Mouse (Mus musculus) midbrain, embryonic 11.5 days (tissue): Measurements from ENCODE around the gene 0610030E20Rik. TPM values are rescaled to one million over a fixed set of nuclear protein-coding genes. Genes with fewer than 3 reads are reported as not detected.

Experiments used
- ATAC-seq: fragments of 200-750 bp; cut with Nextera tagmentation; 2 replicates; pipeline ENCODE4 v1.8.0; 2017; ENCODE audit warnings: moderate TSS enrichment, moderate library complexity; ENCODE audit not compliant: low FRiP score
- DNase-seq: peaks from one replicate; pipeline ENCODE4 v3.0.0; 2015; ENCODE audit warnings: low spot score; ENCODE audit errors: missing footprints
- H3K27ac ChIP-seq: fragments of 300-500 bp; sonication (generic); 2 replicates; pipeline ENCODE4 v1.5.1; 2014; ENCODE audit warnings: low read depth, low read length
- H3K27me3 ChIP-seq: fragments of 300-500 bp; sonication (generic); 2 replicates; pipeline ENCODE4 v1.6.1; 2014; ENCODE audit warnings: mild to moderate bottlenecking, low read length, moderate library complexity, mixed read lengths; ENCODE audit not compliant: control insufficient read depth, insufficient read depth
- H3K36me3 ChIP-seq: fragments of 300-500 bp; sonication (generic); 2 replicates; pipeline ENCODE4 v1.6.1; 2014; ENCODE audit warnings: mild to moderate bottlenecking, low read length, moderate library complexity, mixed read lengths; ENCODE audit not compliant: control insufficient read depth, insufficient read depth
- H3K4me1 ChIP-seq: fragments of 300-500 bp; sonication (generic); 2 replicates; pipeline ENCODE4 v1.6.1; 2014; ENCODE audit warnings: low read length; ENCODE audit not compliant: control insufficient read depth, insufficient read depth
- H3K4me2 ChIP-seq: fragments of 300-500 bp; sonication (generic); 2 replicates; pipeline ENCODE4 v1.6.1; 2014; ENCODE audit warnings: mild to moderate bottlenecking, moderate library complexity
- H3K4me3 ChIP-seq: fragments of 300-500 bp; sonication (generic); 2 replicates; pipeline ENCODE4 v1.5.1; 2014; ENCODE audit warnings: low read depth, low read length
- H3K9ac ChIP-seq: fragments of 300-500 bp; sonication (generic); 2 replicates; pipeline ENCODE4 v1.6.1; 2014; ENCODE audit warnings: low read length
- H3K9me3 ChIP-seq: fragments of 300-500 bp; sonication (generic); 2 replicates; pipeline ENCODE4 v1.6.1; 2016; ENCODE audit warnings: low read length; ENCODE audit not compliant: control insufficient read depth
- WGBS: fragments of 180-500 bp; shearing (Covaris S2); extraction: QIAGEN DNeasy Blood & Tissue Kit; methylation state at CpG from one replicate; pipeline ENCODE4 v1.1.7; 2014; 5-methylcytosine and 5-hydroxymethylcytosine counted together
- polyA plus RNA-seq: library from polyadenylated mRNA; unstranded; fragments of >200 nt; fragmentation: Nextera tagmentation; extraction: Ambion mirVana; gene quantifications from 2 replicates; pipeline ENCODE4 v1.2.1, GENCODE M21; 2014

0610030E20Rik gene
- polyA plus RNA-seq, 1 experiment from 2014 or later, result 16.1 TPM

DNA sequence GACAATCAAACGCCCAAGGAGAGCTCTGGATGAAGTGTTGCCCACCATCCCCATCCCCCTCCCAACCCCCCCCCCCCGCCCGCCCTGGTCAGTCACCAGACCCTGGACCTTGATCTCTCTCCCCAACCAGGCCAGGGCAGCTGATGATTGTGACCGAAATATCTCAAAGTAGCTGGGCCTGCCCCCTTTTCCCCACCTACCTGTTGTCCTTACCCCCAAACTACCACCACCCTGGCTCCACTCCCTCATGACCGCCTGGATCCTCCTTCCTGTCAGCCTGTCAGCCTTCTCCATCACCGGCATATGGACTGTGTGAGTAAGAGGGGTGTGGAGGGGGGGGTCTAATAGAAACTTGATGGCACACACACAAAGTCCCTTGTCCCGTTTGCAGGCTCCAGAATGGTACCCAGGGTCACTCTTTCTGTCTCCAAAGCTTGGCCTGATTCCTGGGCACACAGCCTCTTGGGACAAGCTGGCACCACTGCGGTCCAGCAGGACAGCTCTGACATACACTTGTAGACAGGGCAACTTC lies 8.9 kb downstream of the 0610030E20Rik start:
- Histone ChIP-seq H3K9me3 (no peaks in the 10 kb centered on the region), H3K27ac (no peak overlapping the region), H3K4me1 (peaks cover 6% of the 10 kb centered on the region), H3K4me3 (peak overlapping the region; percentile 47), H3K27me3 (no peaks in the 10 kb centered on the region), H3K9ac (peak overlapping the region; percentile 68), H3K4me2 (peak overlapping the region; percentile 93), H3K36me3 (peaks cover 3% of the 10 kb centered on the region; the same call in 1 of the 2 replicates)
- ATAC-seq (peak; percentile 30), DNase-seq (no peak)
- WGBS, result 34% methylated on average over 8 of the region's 8 CpGs

DNA sequence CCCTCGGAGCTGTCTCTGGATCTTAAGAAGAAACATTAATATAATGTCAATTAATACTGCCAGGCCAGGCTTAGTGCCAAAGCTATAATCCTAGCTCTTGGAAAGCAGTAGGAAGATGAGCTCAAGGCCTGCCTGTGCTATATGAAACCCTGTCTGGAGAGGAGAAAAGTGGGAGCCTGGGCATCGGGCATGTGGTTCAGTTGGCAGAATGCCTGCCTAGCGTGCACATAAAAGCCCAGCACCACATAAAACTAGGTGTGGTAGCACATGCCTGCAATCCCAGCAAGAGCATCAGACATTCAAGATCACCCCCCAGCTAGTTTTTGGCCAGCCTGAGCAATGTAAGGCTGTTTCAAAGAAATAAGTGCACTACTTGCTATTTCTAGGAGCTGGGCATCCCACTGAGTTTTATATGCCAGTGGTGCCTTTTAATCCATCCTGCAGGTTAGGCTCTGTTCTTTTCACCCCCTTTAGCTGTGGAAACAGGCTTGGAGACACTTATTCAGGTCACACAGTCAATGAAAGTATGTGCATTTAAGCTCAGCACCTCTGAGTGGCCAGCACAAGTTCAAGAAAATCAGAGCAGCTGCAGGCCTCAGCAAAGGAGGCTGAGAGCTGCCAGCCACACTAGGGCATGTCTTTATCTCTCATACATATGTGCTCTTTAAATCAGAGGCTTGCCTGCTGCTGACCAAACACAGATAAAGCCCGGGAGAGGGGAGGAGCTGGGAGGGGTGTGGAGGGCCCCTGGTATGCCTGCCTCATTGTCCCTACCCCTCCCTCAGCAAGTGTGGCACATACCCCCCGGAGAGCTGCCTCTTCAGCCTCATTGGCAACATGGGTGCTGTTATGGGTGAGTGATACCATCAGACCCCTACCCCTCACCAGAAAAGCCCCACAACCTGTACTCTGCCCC lies 10.3 kb downstream of the 0610030E20Rik start:
- no peak for ATAC-seq
- peaks cover 2% of the 10 kb centered on the region; the same call in 1 of the 2 replicates for H3K36me3 ChIP-seq
- no peaks in the 10 kb centered on the region for H3K27me3 ChIP-seq
- no peaks in the 10 kb centered on the region for H3K9me3 ChIP-seq
- no peak overlapping the region for H3K9ac ChIP-seq
- no peak overlapping the region for H3K4me2 ChIP-seq
- H3K4me1 ChIP-seq, result peaks cover 12% of the 10 kb centered on the region
- H3K27ac ChIP-seq, result no peak overlapping the region
- DNase-seq, result no peak
- H3K4me3 ChIP-seq, result no peak overlapping the region
- WGBS, result 79% methylated on average over 5 of the region's 5 CpGs

DNA sequence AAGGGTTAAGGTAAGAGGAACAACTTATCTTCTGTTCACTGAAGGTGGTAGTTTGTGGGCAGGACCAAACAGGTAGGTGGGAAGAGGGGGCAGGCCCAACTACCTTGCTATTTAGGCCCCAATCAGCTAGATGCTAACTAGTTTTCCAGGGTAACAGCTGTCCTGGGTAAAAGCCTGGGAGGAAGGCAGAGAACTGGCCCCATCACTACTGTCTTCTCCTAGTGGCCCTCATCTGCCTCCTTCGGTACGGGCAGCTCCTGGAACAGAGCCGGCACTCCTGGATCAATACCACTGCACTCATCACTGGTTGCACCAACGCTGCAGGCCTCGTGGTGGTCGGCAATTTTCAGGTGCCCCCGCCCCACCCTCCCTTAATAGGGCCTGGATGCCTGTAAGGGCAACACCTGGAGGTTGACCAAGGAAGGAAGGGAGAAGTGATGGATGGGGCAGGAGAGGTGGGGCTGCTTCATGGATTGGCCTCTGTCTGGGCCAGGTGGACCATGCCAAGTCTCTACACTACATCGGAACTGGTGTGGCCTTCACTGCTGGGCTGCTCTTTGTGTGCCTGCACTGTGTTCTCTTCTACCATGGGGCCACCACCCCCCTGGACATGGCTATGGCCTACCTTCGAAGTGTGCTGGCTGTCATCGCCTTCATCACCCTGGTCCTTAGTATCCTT lies 11.1 kb downstream of the 0610030E20Rik start:
- Histone ChIP-seq H3K36me3 (peaks cover 2% of the 10 kb centered on the region; the same call in 1 of the 2 replicates), H3K27ac (no peak overlapping the region), H3K27me3 (no peaks in the 10 kb centered on the region), H3K4me1 (peaks cover 15% of the 10 kb centered on the region), H3K4me3 (no peak overlapping the region), H3K9me3 (no peaks in the 10 kb centered on the region), H3K4me2 (no peak overlapping the region), H3K9ac (no peak overlapping the region)
- ATAC-seq, result no peak
- WGBS, result 91% methylated on average over 10 of the region's 10 CpGs
- no peak for DNase-seq

DNA sequence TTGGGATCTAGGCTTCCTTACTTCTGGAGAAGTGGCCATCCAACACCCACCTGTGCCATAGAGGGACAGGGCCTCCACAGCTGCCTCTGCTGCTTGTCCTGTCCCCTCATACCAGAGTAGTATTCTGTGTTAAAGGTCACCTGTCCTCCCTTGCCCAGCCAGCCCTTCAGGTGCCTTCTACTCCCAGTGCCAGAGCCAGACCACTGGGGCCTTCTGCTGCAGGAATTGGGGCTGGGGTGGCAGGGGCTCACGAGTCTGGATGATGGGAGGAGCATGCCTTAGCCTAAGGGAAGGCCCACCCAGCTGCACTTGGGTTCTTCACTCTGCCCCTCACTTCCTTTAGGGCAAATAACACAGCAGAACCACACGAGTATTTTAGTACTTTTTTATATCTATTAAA lies 12.2 kb downstream of the 0610030E20Rik start:
- ATAC-seq, result no peak
- Histone ChIP-seq H3K9ac (no peak overlapping the region), H3K9me3 (no peaks in the 10 kb centered on the region), H3K27ac (no peak overlapping the region), H3K27me3 (no peaks in the 10 kb centered on the region), H3K36me3 (peaks cover 2% of the 10 kb centered on the region; the same call in 1 of the 2 replicates), H3K4me2 (no peak overlapping the region), H3K4me1 (peaks cover 15% of the 10 kb centered on the region), H3K4me3 (no peak overlapping the region)
- DNase-seq, result no peak
- 77% methylated on average over 2 of the region's 2 CpGs for WGBS

DNA sequence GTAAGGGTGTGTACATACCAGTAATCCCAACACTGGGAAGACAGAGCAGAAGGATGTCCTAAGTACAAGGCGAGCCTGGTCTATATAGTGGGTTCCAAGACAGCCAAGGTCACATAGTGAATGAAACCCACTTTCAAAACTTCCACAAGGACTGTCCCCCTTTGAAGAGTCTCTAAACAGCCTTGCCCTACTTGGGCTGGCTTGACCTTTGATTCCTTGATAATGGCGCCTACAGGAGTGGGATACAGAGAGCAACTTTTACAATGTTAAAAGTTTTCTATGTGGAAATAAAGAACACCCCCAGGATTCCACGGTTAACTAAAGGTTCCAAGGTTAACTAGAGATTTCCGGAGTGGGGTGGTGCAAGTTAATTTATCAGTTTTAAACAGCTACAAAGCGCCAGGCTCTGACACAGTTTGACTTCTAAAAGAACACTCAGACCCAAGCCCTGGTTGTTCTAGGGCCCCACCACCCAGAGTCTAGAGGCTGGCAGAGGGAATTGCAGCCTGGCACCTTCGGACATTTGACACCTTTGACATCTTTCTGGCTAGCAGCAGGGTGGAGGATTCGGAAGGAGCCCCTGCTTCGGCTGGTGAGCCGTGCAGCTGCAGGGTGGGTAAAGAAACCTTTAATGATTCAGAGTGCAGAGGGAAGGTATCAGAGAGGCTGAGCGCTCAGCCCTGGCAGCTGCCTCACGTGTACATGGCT lies 12.9 kb downstream of the 0610030E20Rik start:
- Histone ChIP-seq H3K27ac (no peak overlapping the region), H3K4me2 (no peak overlapping the region), H3K4me3 (no peak overlapping the region), H3K4me1 (peaks cover 9% of the 10 kb centered on the region), H3K27me3 (no peaks in the 10 kb centered on the region), H3K36me3 (peaks cover 2% of the 10 kb centered on the region; the same call in 1 of the 2 replicates), H3K9me3 (no peaks in the 10 kb centered on the region), H3K9ac (no peak overlapping the region)
- DNase-seq, result no peak
- WGBS, result 88% methylated on average over 11 of the region's 11 CpGs
- ATAC-seq, result no peak

DNA sequence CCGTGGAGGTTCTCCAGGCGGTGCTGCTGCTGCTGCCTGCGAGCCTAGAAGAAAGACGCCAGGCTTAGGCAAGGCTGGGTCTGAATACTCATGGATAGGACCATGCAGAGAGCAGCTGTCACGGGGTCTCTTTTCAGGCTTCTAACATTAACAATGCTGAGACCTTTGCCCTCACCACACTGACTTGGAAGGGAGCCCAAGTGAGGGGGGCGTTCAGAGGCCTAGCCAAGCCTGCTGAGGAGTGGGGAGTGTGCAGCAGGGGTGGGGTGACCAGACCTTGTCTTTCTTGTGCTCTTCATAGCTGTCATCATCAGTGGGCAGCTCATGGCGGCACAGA lies 13.4 kb downstream of the 0610030E20Rik start:
- H3K27ac ChIP-seq, result no peak overlapping the region
- no peak overlapping the region for H3K4me2 ChIP-seq
- ATAC-seq (no peak), DNase-seq (no peak)
- 83% methylated on average over 7 of the region's 7 CpGs for WGBS
- H3K4me3 ChIP-seq, result no peak overlapping the region
- H3K4me1 ChIP-seq, result peaks cover 8% of the 10 kb centered on the region
- peaks cover 2% of the 10 kb centered on the region; the same call in 1 of the 2 replicates for H3K36me3 ChIP-seq
- H3K27me3 ChIP-seq, result no peaks in the 10 kb centered on the region
- no peak overlapping the region for H3K9ac ChIP-seq
- no peaks in the 10 kb centered on the region for H3K9me3 ChIP-seq

DNA sequence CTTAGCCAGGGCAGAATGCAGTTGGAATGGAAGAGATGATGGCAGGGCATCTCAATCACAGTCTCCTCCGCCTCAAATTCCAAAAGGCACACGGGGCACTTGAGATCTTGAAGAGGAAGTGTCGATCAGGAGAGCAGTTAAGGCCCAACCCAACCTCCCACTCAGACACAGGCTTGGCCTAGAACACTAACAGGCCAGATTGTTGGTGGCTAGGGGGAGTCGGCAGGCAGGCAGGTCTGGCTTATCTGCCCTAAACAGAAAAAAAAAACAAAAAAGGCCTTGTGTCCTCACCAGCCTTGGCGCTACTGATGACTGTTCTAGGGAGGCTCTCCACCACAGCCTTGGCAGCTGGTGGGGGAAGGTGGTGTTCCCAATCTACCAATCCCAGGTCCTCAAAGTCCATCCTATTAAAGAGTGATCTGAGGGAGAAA lies 14.0 kb downstream of the 0610030E20Rik start:
- WGBS, result 76% methylated on average over 5 of the region's 5 CpGs
- Histone ChIP-seq H3K4me1 (peaks cover 8% of the 10 kb centered on the region), H3K27me3 (no peaks in the 10 kb centered on the region), H3K9me3 (no peaks in the 10 kb centered on the region), H3K9ac (no peak overlapping the region), H3K27ac (no peak overlapping the region), H3K4me3 (peak overlapping the region; percentile 80; the same call in 1 of the 2 replicates), H3K4me2 (peak overlapping the region; percentile 89), H3K36me3 (peaks cover 2% of the 10 kb centered on the region; the same call in 1 of the 2 replicates)
- DNase-seq (no peak), ATAC-seq (no peak)

DNA sequence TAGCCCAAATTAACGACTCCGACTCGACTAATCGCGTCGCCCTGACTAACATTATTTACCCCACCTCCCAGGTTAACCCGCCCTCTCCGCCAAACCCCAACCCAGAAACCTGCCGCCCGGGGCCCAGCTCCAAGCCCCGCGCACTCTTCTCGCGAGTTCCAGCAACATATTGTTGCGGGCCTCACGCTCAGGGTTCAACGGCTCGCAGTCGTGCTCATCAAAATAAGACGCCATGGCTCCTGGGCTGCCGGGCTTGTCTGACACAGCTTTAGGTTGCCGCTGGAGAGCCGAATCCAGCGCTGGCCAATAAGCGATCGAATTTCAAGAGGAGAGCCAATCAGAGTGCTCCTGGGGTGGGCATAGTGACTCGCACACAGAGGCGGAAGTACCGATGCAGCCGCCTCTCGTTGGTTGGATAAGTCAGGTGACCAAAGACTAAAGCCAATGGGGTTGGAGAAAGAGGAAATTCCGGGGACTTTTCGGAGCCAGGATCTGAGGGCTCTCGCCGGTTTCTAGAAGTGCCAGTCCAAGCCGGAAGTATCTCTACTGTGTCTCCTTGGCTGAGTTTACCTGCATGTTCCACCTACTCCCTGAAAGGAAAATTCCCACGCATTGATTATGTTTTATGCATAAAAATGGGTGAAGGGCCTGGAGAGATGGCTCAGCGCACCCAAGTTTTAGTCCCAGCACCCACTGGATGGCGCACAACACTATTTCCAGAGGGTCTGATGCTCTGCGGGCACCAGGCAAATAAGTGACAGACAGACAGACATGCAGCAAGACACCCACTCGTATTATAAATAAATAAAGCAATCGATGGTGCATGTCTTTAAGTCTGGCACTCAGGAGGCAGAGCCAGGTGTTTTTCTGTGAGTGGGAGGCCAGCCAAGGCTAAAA lies 15.3 kb downstream of the 0610030E20Rik start:
- no peaks in the 10 kb centered on the region for H3K9me3 ChIP-seq
- WGBS, result under 1% methylated on average over 42 of the region's 42 CpGs
- H3K36me3 ChIP-seq, result peaks cover 2% of the 10 kb centered on the region; the same call in 1 of the 2 replicates
- H3K27me3 ChIP-seq, result no peaks in the 10 kb centered on the region
- H3K4me2 ChIP-seq, result peak overlapping the region; percentile 89
- H3K9ac ChIP-seq, result peak overlapping the region; percentile 80
- DNase-seq, result peak; percentile 97
- H3K4me3 ChIP-seq, result peak overlapping the region; percentile 80
- no peak overlapping the region for H3K27ac ChIP-seq
- ATAC-seq, result peak; percentile 99
- peaks cover 8% of the 10 kb centered on the region for H3K4me1 ChIP-seq
